Mouse (Mus musculus) kidney, embryonic 15.5 days (tissue): Measurements from ENCODE around the gene Taldo1. TPM values are rescaled to one million over a fixed set of nuclear protein-coding genes. Genes with fewer than 3 reads are reported as not detected.
A peak's percentile ranks its signal among the peaks of the same experiment; 100 is the strongest.

ENCODE experiments used
- ATAC-seq: fragments of 200-750 bp; cut with Nextera tagmentation; replicated peaks from 2 replicates; pipeline ENCODE4 v1.8.0; 2017; ENCODE audit warnings: moderate TSS enrichment; ENCODE audit not compliant: low FRiP score
- H3K27ac ChIP-seq: fragments of 300-500 bp; sonication (generic); 2 replicates; pipeline ENCODE4 v1.5.1; 2015; ENCODE audit warnings: mild to moderate bottlenecking, inconsistent platforms
- H3K27me3 ChIP-seq: fragments of 300-500 bp; sonication (generic); 2 replicates; pipeline ENCODE4 v1.6.1; 2015; ENCODE audit warnings: inconsistent platforms
- H3K36me3 ChIP-seq: fragments of 300-500 bp; sonication (generic); 2 replicates; pipeline ENCODE4 v1.6.1; 2015; ENCODE audit warnings: inconsistent platforms
- H3K4me1 ChIP-seq: fragments of 300-500 bp; sonication (generic); 2 replicates; pipeline ENCODE4 v1.6.1; 2015; ENCODE audit warnings: inconsistent platforms
- H3K4me2 ChIP-seq: fragments of 300-500 bp; sonication (generic); 2 replicates; pipeline ENCODE4 v1.6.1; 2015; ENCODE audit warnings: moderate library complexity, mild to moderate bottlenecking, inconsistent platforms
- H3K4me3 ChIP-seq: fragments of 300-500 bp; sonication (generic); replicated peaks from 2 replicates; pipeline ENCODE4 v1.5.1; 2015; ENCODE audit warnings: mild to moderate bottlenecking, inconsistent platforms
- H3K9ac ChIP-seq: fragments of 300-500 bp; sonication (generic); 2 replicates; pipeline ENCODE4 v1.6.1; 2015; ENCODE audit warnings: mild to moderate bottlenecking, inconsistent platforms
- H3K9me3 ChIP-seq: fragments of 300-500 bp; sonication (generic); replicated peaks from 2 replicates; pipeline ENCODE4 v1.6.1; 2016; ENCODE audit warnings: inconsistent platforms
- WGBS: fragments of 180-500 bp; shearing (Covaris S2); methylation state at CpG from one replicate; pipeline ENCODE4 v1.1.7; 2015; ENCODE audit warnings: mixed read lengths; 5-methylcytosine and 5-hydroxymethylcytosine counted together
- polyA plus RNA-seq: library from polyadenylated mRNA; unstranded; fragments of >200 nt; fragmentation: Nextera tagmentation; extraction: Ambion mirVana; gene quantifications from 2 replicates; pipeline ENCODE4 v1.2.1, GENCODE M21; 2015

The Taldo1 gene
- polyA plus RNA-seq, 1 experiment from 2014 or later, result 353 TPM

- WGBS, result 93% methylated on average over 9 of the region's 9 CpGs
- Histone ChIP-seq H3K4me3 (no peak overlapping the region), H3K9ac (no peak overlapping the region), H3K4me2 (no peak overlapping the region), H3K27me3 (no peaks in the 10 kb centered on the region), H3K36me3 (peaks cover 39% of the 10 kb centered on the region), H3K27ac (no peak overlapping the region), H3K4me1 (peaks cover 48% of the 10 kb centered on the region), H3K9me3 (no peaks in the 10 kb centered on the region)
- no peak for ATAC-seq
Observed at GRCm38 (mm10) chr7:141430585-141431240, 38.7 kb downstream of the Taldo1 start.

- ATAC-seq, result no peak
- no peak overlapping the region for H3K27ac ChIP-seq
- H3K36me3 ChIP-seq, result peaks cover 39% of the 10 kb centered on the region
- H3K9ac ChIP-seq, result no peak overlapping the region
- H3K4me2 ChIP-seq, result no peak overlapping the region
- H3K4me1 ChIP-seq, result peaks cover 54% of the 10 kb centered on the region
- H3K4me3 ChIP-seq, result no peak overlapping the region
- H3K9me3 ChIP-seq, result no peaks in the 10 kb centered on the region
- H3K27me3 ChIP-seq, result no peaks in the 10 kb centered on the region
- WGBS, result 89% methylated on average over 19 of the region's 19 CpGs
Observed at GRCm38 (mm10) chr7:141431434-141432185, 39.6 kb downstream of the Taldo1 start.

- no peak for ATAC-seq
- no peaks in the 10 kb centered on the region for H3K9me3 ChIP-seq
- WGBS, result 59% methylated on average over 8 of the region's 8 CpGs
Observed at GRCm38 (mm10) chr7:141432186-141432611, 40.2 kb downstream of the Taldo1 start.

DNA sequence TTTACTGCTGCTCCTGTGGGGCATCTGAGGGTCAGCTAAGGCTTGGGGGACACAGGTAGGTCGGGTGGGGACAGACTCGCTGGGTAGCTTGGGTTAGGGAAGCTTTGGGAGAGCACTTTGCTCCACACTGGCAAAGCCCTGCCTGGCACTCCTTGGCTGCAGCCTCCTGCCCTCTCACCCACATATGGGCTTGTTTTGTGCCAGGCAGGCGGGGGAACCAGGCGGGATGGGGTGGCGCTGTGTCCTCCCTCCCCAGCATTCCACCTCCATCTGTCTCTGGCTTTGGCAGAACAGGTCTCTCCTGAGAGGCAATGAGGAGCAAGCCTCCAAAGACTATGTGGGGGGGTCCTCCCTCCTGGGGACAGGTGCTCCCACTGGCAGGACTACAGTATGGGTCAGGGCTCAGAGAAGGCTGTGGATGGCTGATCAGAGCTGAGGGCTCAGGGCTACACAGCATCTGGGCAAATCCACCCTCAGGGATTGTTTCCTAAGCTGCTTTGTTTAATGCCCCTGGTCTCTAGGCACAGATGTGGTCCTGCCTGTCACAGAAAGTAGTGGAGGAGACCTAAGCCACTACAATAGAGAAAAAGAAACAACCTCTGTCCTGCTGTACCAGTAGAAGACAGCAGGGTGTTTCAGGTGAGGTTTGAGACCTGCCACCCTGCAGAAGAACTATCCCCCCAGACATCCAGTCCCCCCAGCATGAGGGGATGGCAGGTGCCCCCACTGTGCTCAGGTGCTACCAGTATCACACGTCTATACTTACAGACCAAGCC is 40.9 kb downstream of the Taldo1 start:
- 85% methylated on average over 6 of the region's 6 CpGs for WGBS
- Histone ChIP-seq H3K9me3 (no peaks in the 10 kb centered on the region), H3K4me1 (peaks cover 64% of the 10 kb centered on the region)

More at GRCm38 (mm10) chr7:141432186-141432611, 40.2 kb downstream of the Taldo1 start:
- H3K4me3 ChIP-seq, result no peak overlapping the region
- no peak overlapping the region for H3K4me2 ChIP-seq
- no peak overlapping the region for H3K9ac ChIP-seq
- H3K36me3 ChIP-seq, result peaks cover 39% of the 10 kb centered on the region
- H3K27me3 ChIP-seq, result no peaks in the 10 kb centered on the region
- H3K27ac ChIP-seq, result no peak overlapping the region
- H3K4me1 ChIP-seq, result peaks cover 59% of the 10 kb centered on the region

GRCm38 (mm10) chr7:141433517-141434400 is 41.8 kb downstream of the Taldo1 start:
- peak overlapping the region; percentile 56 for H3K9ac ChIP-seq
- no peaks in the 10 kb centered on the region for H3K9me3 ChIP-seq
- no peaks in the 10 kb centered on the region for H3K27me3 ChIP-seq
- peak overlapping the region; percentile 95 for H3K4me2 ChIP-seq
- ATAC-seq, result no peak
- H3K36me3 ChIP-seq, result peaks cover 49% of the 10 kb centered on the region
- peak overlapping the region; percentile 43; the same call in 1 of the 2 replicates for H3K27ac ChIP-seq
- peak overlapping the region; percentile 56 for H3K4me3 ChIP-seq
- WGBS, result 64% methylated on average over 15 of the region's 15 CpGs
- H3K4me1 ChIP-seq, result peaks cover 64% of the 10 kb centered on the region

More for the DNA sequence above, 40.9 kb downstream of the Taldo1 start:
- Histone ChIP-seq H3K27me3 (no peaks in the 10 kb centered on the region), H3K4me3 (no peak overlapping the region), H3K9ac (no peak overlapping the region), H3K27ac (no peak overlapping the region), H3K4me2 (no peak overlapping the region), H3K36me3 (peaks cover 40% of the 10 kb centered on the region)
- no peak for ATAC-seq

GRCm38 (mm10) chr7:141434464-141434863 is 42.5 kb downstream of the Taldo1 start:
- Histone ChIP-seq H3K27ac (peak overlapping the region; percentile 43), H3K4me2 (peak overlapping the region; percentile 95), H3K27me3 (no peaks in the 10 kb centered on the region), H3K9me3 (no peaks in the 10 kb centered on the region), H3K4me3 (peak overlapping the region; percentile 56), H3K4me1 (peaks cover 57% of the 10 kb centered on the region), H3K36me3 (peaks cover 56% of the 10 kb centered on the region), H3K9ac (peak overlapping the region; percentile 56)
- ATAC-seq, result no peak
- WGBS, result 10% methylated on average over 8 of the region's 8 CpGs

- peak overlapping the region; percentile 56 for H3K9ac ChIP-seq
- peak overlapping the region; percentile 43 for H3K27ac ChIP-seq
- H3K4me2 ChIP-seq, result peak overlapping the region; percentile 95
- WGBS, result 3% methylated on average over 17 of the region's 17 CpGs
- H3K4me3 ChIP-seq, result peak overlapping the region; percentile 56
- H3K36me3 ChIP-seq, result peaks cover 61% of the 10 kb centered on the region
- ATAC-seq, result peak; percentile 9; the same call in 1 of the 2 replicates
- peaks cover 51% of the 10 kb centered on the region for H3K4me1 ChIP-seq
- H3K27me3 ChIP-seq, result no peaks in the 10 kb centered on the region
- no peaks in the 10 kb centered on the region for H3K9me3 ChIP-seq
Observed at GRCm38 (mm10) chr7:141435129-141435855, 43.3 kb downstream of the Taldo1 start.

DNA sequence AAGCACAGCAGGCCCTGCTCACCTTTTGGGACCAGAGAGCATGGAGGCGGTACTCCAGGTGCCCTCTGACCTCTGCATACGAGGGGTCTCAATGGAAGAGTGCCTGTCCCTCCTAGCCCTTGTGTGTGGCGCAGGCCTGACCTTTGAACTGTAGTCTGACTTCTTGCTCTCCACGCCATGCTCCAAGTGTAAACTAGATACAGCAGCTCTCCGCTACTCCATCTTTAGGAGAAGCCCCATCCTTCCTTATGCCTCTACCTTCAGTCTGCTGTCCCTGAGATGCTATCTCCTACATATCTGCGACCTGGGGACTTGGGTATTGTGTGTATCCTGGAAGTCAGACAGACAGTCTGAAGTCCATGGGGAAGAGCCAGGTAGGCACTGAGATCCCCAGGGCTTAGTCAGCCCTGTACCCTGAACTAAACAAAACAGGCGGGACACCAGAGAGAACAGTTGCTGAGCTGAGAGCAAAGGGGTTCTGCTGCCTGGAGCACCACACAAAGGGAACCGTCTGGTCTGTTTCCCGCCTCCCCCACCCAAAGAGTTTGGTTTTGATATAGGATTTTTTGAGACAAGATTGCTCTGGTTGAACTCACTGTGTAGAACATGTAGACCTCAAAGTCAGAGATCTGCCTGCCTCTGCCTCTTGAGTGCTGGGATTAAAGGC is 44.0 kb downstream of the Taldo1 start:
- Histone ChIP-seq H3K27ac (no peak overlapping the region), H3K4me2 (peak overlapping the region; percentile 95), H3K4me3 (no peak overlapping the region), H3K9ac (no peak overlapping the region), H3K36me3 (peaks cover 61% of the 10 kb centered on the region), H3K9me3 (no peaks in the 10 kb centered on the region), H3K27me3 (no peaks in the 10 kb centered on the region), H3K4me1 (peaks cover 58% of the 10 kb centered on the region)
- WGBS, result 80% methylated on average over 9 of the region's 9 CpGs
- ATAC-seq, result no peak

DNA sequence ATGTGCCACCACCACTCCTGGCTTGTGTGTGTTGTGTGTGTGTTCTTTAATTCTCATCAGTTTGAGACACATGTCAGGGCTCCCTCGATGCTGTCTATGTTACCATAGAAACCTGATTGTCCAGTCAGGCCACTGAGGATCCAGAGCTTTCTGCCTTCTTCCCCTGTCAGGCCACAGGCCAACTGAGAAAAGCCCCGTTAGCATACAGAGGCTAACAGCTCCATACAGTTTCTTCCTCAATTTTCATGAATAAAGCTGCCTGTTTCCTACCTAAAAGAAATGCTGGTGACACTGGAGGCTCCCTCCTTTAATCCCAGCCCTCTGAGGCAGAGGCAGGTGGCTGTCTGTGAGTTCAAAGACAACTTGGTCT is 44.5 kb downstream of the Taldo1 start:
- Histone ChIP-seq H3K27me3 (no peaks in the 10 kb centered on the region), H3K4me1 (peaks cover 61% of the 10 kb centered on the region), H3K4me3 (peak overlapping the region; percentile 75), H3K36me3 (peaks cover 61% of the 10 kb centered on the region), H3K27ac (0 out of 2 replicates have a peak overlapping the region, but pooled peaks have one; percentile 64), H3K9ac (peak overlapping the region; percentile 71), H3K4me2 (peak overlapping the region; percentile 95), H3K9me3 (no peaks in the 10 kb centered on the region)
- WGBS, result 71% methylated on average over 2 of the region's 2 CpGs
- no peak for ATAC-seq
